Mouse (Mus musculus) liver, embryonic 14.5 days (tissue): ENCODE data around the gene Serpinh1.

Experiments
- CTCF ChIP-seq: IDR thresholded peaks from 2 replicates; pipeline ENCODE4 v1.5.1; 2016; ENCODE audit warnings: antibody characterized with exemption, low read depth, control low read depth
- EP300 ChIP-seq: IDR thresholded peaks from 2 replicates; pipeline ENCODE4 v1.6.1; 2016; ENCODE audit warnings: antibody characterized with exemption, low read depth

DNA sequence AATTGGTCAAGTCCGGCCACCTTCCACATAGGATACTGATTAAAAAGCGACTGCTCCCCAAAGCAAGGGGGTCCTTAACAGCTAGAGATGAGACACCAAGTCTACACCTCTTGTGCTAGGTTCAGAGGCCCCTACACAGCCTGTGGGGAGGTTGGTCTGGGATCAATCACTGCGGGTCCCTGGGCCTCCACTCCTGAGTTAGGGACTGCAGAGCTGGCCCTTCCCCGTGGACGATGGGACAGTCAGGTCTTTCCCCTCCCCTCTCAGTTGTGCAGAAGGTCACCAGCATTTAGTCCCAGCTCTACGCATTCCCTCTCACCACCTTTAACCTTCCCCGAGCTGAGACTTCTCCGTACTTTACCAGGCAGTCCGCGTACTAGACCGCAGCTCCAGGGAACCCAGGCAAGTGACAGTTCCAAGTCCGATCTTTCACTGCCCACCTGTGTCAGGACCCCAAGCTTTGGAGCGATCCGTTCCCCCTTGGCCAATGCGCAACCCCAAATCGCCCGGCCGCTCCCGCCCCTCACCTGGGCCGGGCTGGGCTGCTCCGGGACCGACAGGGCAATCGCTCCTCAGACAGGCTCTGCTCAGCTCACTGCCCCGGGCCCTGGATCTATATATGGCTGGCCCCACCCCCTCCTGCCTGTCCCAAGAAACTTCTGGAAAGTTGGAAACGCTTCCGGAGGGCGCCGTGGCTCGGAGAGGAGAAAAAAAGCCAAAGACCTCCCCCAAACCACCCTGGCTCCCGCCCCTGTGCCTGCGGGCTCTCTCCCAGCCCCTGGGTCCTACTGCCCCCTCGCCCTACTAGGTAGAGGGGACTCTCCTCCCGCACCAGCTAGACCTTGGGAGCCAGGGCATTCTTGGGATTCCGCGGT is at the start of gene Serpinh1:
- TF ChIP-seq EP300 = no peak
- TF ChIP-seq CTCF = no peak
